Mouse (Mus musculus): ENCODE data around the gene Prmt7.
"Not testable (repeated sequence)": the region's sequence is repeated elsewhere in the genome, so short reads cannot be mapped to it uniquely, and the experiment has no call there.

Gene Prmt7

GRCm38 (mm10) chr8:106210821-106211345 lies at the start of gene Prmt7, which contains the start of gene Slc7a6os:
Gene Prmt7 (plus strand): TSS chr8:106210936.
Gene Slc7a6os (minus strand): TSS chr8:106210935.
- DNase-seq (ENCODE audit: low read depth), result peak; percentile 93

GRCm38 (mm10) chr8:106163251-106163650 lies 47.5 kb upstream of the Prmt7 start:
- no peak for DNase-seq (ENCODE audit: low read depth)

GRCm38 (mm10) chr8:106165460-106165859 lies 45.3 kb upstream of the Prmt7 start:
- DNase-seq (ENCODE audit: low read depth), result peak; percentile 85

- peak; percentile 92 for DNase-seq (ENCODE audit: low read depth)
Measured at GRCm38 (mm10) chr8:106168356-106169016, 42.2 kb upstream of the Prmt7 start, which contains the start of gene Slc7a6. Gene Slc7a6 (plus strand): TSS chr8:106168857.

- no peak for DNase-seq (ENCODE audit: low read depth)
Measured at GRCm38 (mm10) chr8:106169017-106169933, 41.5 kb upstream of the Prmt7 start.

GRCm38 (mm10) chr8:106169934-106170480 lies 40.7 kb upstream of the Prmt7 start:
- peak; percentile 38 for DNase-seq (ENCODE audit: low read depth)

GRCm38 (mm10) chr8:106173566-106173965 lies 37.2 kb upstream of the Prmt7 start:
- no peak for DNase-seq (ENCODE audit: low read depth)

- no peak for DNase-seq (ENCODE audit: low read depth)
Measured at GRCm38 (mm10) chr8:106176891-106177290, 33.8 kb upstream of the Prmt7 start.

- no peak for DNase-seq (ENCODE audit: low read depth)
Measured at GRCm38 (mm10) chr8:106177594-106177993, 33.1 kb upstream of the Prmt7 start.

- DNase-seq (ENCODE audit: low read depth), result no peak
Measured at GRCm38 (mm10) chr8:106178428-106178827, 32.3 kb upstream of the Prmt7 start.

- no peak for DNase-seq (ENCODE audit: low read depth)
Measured at GRCm38 (mm10) chr8:106185628-106186270, 25.0 kb upstream of the Prmt7 start.

- DNase-seq (ENCODE audit: low read depth), result no peak
Measured at GRCm38 (mm10) chr8:106186394-106186793, 24.3 kb upstream of the Prmt7 start.

GRCm38 (mm10) chr8:106189162-106189561 lies 21.6 kb upstream of the Prmt7 start:
- DNase-seq (ENCODE audit: low read depth), result no peak

- no peak for DNase-seq (ENCODE audit: low read depth)
Measured at GRCm38 (mm10) chr8:106191639-106192038, 19.1 kb upstream of the Prmt7 start.

- no peak for DNase-seq (ENCODE audit: low read depth)
Measured at GRCm38 (mm10) chr8:106193162-106193561, 17.6 kb upstream of the Prmt7 start.

- no peak for DNase-seq (ENCODE audit: low read depth)
Measured at GRCm38 (mm10) chr8:106194062-106194461, 16.7 kb upstream of the Prmt7 start.

GRCm38 (mm10) chr8:106198741-106199140 lies 12.0 kb upstream of the Prmt7 start:
- DNase-seq (ENCODE audit: low read depth), result peak; percentile 63

- not testable (repeated sequence) for DNase-seq (ENCODE audit: low read depth)
Measured at GRCm38 (mm10) chr8:106199596-106199995, 11.1 kb upstream of the Prmt7 start.

GRCm38 (mm10) chr8:106210035-106210731 lies 553 bp upstream of the Prmt7 start:
- DNase-seq (ENCODE audit: low read depth), result peak; percentile 54

- DNase-seq (ENCODE audit: low read depth), result no peak
Measured at GRCm38 (mm10) chr8:106211421-106211820, 685 bp downstream of the Prmt7 start.

GRCm38 (mm10) chr8:106213959-106214358 lies 3.2 kb downstream of the Prmt7 start:
- DNase-seq (ENCODE audit: low read depth), result no peak

Data from naive thymus-derived CD4-positive, alpha-beta T cell, adult 2 months (primary cell).